Mouse (Mus musculus): ENCODE measurements at regions not wholly inside any gene's neighbourhood (a gene's known extent, or its start where the extent isn't known, plus 50 kb on each side); places are given as distances from the start of the nearest gene placed in this dataset.

GRCm38 (mm10) chr10:37484311-37485023, 345.7 kb upstream of the Marcks start:
- no peak for TF ChIP-seq EP300 (IDR thresholded peaks at IDR 0.05; ENCODE audit: low read depth)
- no peak for TF ChIP-seq CTCF (IDR thresholded peaks at IDR 0.05; ENCODE audit: low read depth)
- Histone ChIP-seq H3K4me1 (replicated peaks; ENCODE audit: control insufficient read depth in 2 of 2, insufficient read depth in 2 of 2, low read length in 1 of 2) (no peaks in the 10 kb centered on the region; a peak in 1 of 4 replicates), H3K4me3 (ENCODE audit: insufficient read depth in 1 of 2, low read depth in 2 of 2, low read length in 2 of 2) (no peak overlapping the region), H3K36me3 (replicated peaks; ENCODE audit: control insufficient read depth, insufficient read depth, low read depth) (no peaks in the 10 kb centered on the region), H3K27ac (no peak overlapping the region), H3K9ac (replicated peaks) (no peak overlapping the region), H3K27me3 (ENCODE audit: control insufficient read depth, insufficient read depth, low read length) (no peaks in the 10 kb centered on the region), H3K9me3 (ENCODE audit: control insufficient read depth, low read length) (no peaks in the 10 kb centered on the region), H3K4me2 (ENCODE audit: low read depth) (no peak overlapping the region)
- DNase-seq (ENCODE audit: low read depth in 3 of 3, low spot score in 3 of 3) (no peak), ATAC-seq (ENCODE audit: insufficient read depth) (no peak)
- WGBS (ENCODE audit: insufficient replicate concordance) = 48% methylated on average over 6 of the region's 6 CpGs

DNA sequence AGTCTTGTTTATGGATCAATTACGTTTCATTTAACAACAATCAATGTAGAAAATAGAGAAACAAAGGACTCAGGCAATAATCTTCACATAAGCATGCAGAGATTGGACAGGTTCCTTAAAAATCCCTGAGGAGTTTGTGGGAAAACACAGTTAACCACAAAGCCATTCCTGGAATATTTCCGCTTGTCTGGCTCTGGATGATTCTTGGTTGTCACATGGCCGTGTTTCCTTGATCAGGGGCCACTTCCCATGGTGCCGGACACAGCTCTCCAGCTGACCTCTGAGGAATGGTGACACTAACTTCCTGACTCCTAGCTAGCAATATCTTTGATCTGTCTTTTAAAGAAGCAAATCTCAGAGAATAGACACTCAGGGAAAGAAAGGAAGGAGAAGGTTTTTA, 344.8 kb upstream of the Marcks start:
- WGBS (ENCODE audit: insufficient replicate concordance) = 27% methylated on average over 4 of the region's 4 CpGs
- Histone ChIP-seq H3K4me3 (ENCODE audit: insufficient read depth in 1 of 2, low read depth in 2 of 2, low read length in 2 of 2) (no peak overlapping the region), H3K4me2 (ENCODE audit: low read depth) (no peak overlapping the region), H3K9ac (replicated peaks) (no peak overlapping the region), H3K4me1 (replicated peaks; ENCODE audit: control insufficient read depth in 2 of 2, insufficient read depth in 2 of 2, low read length in 1 of 2) (no peaks in the 10 kb centered on the region; a peak in 1 of 4 replicates), H3K9me3 (ENCODE audit: control insufficient read depth, low read length) (no peaks in the 10 kb centered on the region), H3K27me3 (ENCODE audit: control insufficient read depth, insufficient read depth, low read length) (no peaks in the 10 kb centered on the region), H3K27ac (no peak overlapping the region), H3K36me3 (replicated peaks; ENCODE audit: control insufficient read depth, insufficient read depth, low read depth) (no peaks in the 10 kb centered on the region)
- no peak for DNase-seq (ENCODE audit: low read depth in 3 of 3, low spot score in 3 of 3)
- TF ChIP-seq EP300 (IDR thresholded peaks at IDR 0.05; ENCODE audit: low read depth) (no peak), CTCF (IDR thresholded peaks at IDR 0.05; ENCODE audit: low read depth) (no peak)
- ATAC-seq (ENCODE audit: insufficient read depth) = no peak

DNA sequence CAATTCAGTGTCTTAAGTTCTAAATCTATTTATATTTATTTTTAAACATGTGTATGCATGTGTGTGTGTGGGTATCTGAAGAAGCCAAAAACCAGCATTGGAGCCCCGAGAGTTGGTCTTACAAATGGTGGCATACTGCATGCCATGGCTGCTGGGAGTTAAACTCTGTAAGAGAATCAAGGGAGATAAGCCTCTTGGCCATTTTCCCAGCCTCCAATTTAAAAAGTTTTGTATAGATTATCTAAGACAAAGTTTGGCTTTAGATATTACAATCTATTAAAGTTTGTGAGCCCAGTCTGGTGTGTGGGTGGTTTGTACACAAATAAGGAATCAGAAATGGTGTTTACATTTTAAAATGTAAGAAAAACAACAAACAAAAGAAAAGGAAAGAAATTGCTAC, 343.2 kb upstream of the Marcks start:
- no peak for TF ChIP-seq EP300 (IDR thresholded peaks at IDR 0.05; ENCODE audit: low read depth)
- H3K36me3 ChIP-seq (replicated peaks; ENCODE audit: control insufficient read depth, insufficient read depth, low read depth) = no peaks in the 10 kb centered on the region
- DNase-seq (ENCODE audit: low read depth in 3 of 3, low spot score in 3 of 3) (no peak), ATAC-seq (ENCODE audit: insufficient read depth) (no peak)
- H3K9ac ChIP-seq (replicated peaks) = no peak overlapping the region
- H3K4me1 ChIP-seq (replicated peaks; ENCODE audit: control insufficient read depth in 2 of 2, insufficient read depth in 2 of 2, low read length in 1 of 2) = no peaks in the 10 kb centered on the region; a peak in 1 of 4 replicates
- H3K4me3 ChIP-seq (ENCODE audit: insufficient read depth in 1 of 2, low read depth in 2 of 2, low read length in 2 of 2) = no peak overlapping the region
- H3K27ac ChIP-seq = no peak overlapping the region
- no peaks in the 10 kb centered on the region for H3K27me3 ChIP-seq (ENCODE audit: control insufficient read depth, insufficient read depth, low read length)
- H3K9me3 ChIP-seq (ENCODE audit: control insufficient read depth, low read length) = no peaks in the 10 kb centered on the region
- H3K4me2 ChIP-seq (ENCODE audit: low read depth) = no peak overlapping the region
- WGBS (ENCODE audit: insufficient replicate concordance) = 50% methylated on average over 1 of the region's 1 CpGs

DNA sequence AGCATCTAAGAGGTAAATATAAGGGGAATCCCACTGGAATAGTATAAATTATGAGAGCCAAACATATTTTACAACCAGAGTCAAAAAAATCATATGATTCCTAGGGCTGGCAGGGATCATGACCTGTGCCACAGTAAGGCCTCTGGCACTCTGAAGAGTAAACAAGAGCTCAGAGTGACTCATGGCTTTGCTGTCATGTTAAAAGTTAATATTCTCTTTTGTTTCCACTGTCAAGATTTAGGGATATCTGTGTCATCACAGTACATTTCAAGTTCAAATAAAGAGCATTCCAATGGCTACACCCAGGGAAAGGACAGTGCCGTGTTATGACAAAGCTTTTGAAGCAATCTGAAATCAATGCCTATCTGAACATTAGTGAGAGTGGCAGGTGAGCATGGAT, 341.6 kb upstream of the Marcks start:
- WGBS (ENCODE audit: insufficient replicate concordance) = 42% methylated on average over 1 of the region's 1 CpGs

DNA sequence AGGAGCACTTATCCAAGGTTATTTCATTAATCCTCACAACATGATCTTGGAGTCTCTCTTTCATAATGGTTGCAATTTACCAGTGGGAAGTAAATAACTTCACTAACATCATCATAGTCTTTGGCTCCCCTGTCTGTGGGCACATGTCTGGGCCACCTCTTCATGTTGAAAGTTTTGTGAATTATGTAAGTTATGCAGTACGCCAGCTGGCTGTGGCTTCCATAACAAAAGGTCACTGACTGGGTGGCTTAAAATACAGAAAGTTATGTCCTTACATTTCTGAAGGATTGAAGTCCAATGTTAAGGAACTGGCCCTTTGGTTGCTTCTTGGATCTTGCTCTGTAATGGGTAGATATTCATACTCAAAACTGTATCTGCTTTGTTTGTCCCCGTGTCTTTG, 339.4 kb upstream of the Marcks start:
- H3K9ac ChIP-seq (replicated peaks) = no peak overlapping the region
- ATAC-seq (ENCODE audit: insufficient read depth) = no peak
- 67% methylated on average over 2 of the region's 2 CpGs for WGBS (ENCODE audit: insufficient replicate concordance)

More for the DNA sequence above, 341.6 kb upstream of the Marcks start:
- Histone ChIP-seq H3K27ac (no peak overlapping the region), H3K4me3 (ENCODE audit: insufficient read depth in 1 of 2, low read depth in 2 of 2, low read length in 2 of 2) (no peak overlapping the region), H3K4me1 (replicated peaks; ENCODE audit: control insufficient read depth in 2 of 2, insufficient read depth in 2 of 2, low read length in 1 of 2) (no peaks in the 10 kb centered on the region; a peak in 1 of 4 replicates), H3K9ac (replicated peaks) (no peak overlapping the region), H3K36me3 (replicated peaks; ENCODE audit: control insufficient read depth, insufficient read depth, low read depth) (no peaks in the 10 kb centered on the region), H3K27me3 (ENCODE audit: control insufficient read depth, insufficient read depth, low read length) (no peaks in the 10 kb centered on the region), H3K9me3 (ENCODE audit: control insufficient read depth, low read length) (no peaks in the 10 kb centered on the region), H3K4me2 (ENCODE audit: low read depth) (no peak overlapping the region)
- DNase-seq (ENCODE audit: low read depth in 3 of 3, low spot score in 3 of 3) (no peak), ATAC-seq (ENCODE audit: insufficient read depth) (no peak)
- TF ChIP-seq CTCF (IDR thresholded peaks at IDR 0.05; ENCODE audit: low read depth) (no peak), EP300 (IDR thresholded peaks at IDR 0.05; ENCODE audit: low read depth) (no peak)

More for the DNA sequence above, 339.4 kb upstream of the Marcks start:
- Histone ChIP-seq H3K4me1 (replicated peaks; ENCODE audit: control insufficient read depth in 2 of 2, insufficient read depth in 2 of 2, low read length in 1 of 2) (no peaks in the 10 kb centered on the region; a peak in 1 of 4 replicates), H3K27me3 (ENCODE audit: control insufficient read depth, insufficient read depth, low read length) (no peaks in the 10 kb centered on the region), H3K4me3 (ENCODE audit: insufficient read depth in 1 of 2, low read depth in 2 of 2, low read length in 2 of 2) (no peak overlapping the region), H3K27ac (no peak overlapping the region), H3K36me3 (replicated peaks; ENCODE audit: control insufficient read depth, insufficient read depth, low read depth) (no peaks in the 10 kb centered on the region), H3K4me2 (ENCODE audit: low read depth) (no peak overlapping the region), H3K9me3 (ENCODE audit: control insufficient read depth, low read length) (no peaks in the 10 kb centered on the region)
- no peak for TF ChIP-seq EP300 (IDR thresholded peaks at IDR 0.05; ENCODE audit: low read depth)
- TF ChIP-seq CTCF (IDR thresholded peaks at IDR 0.05; ENCODE audit: low read depth) = no peak
- DNase-seq (ENCODE audit: low read depth in 3 of 3, low spot score in 3 of 3) = no peak
